Mouse (Mus musculus) MEL (cell line): ENCODE data around the gene Ccng2. TPM values are rescaled to one million over a fixed set of nuclear protein-coding genes. Genes with fewer than 3 reads are reported as not detected.

ENCODE experiments used
- DNase-seq: peaks from one replicate; pipeline ENCODE4 v3.0.0; 2011; ENCODE audit warnings: low read depth, low spot score
- H3K27ac ChIP-seq: 2 replicates; pipeline ENCODE4 v1.5.1; 2012; ENCODE audit warnings: low read depth, mild to moderate bottlenecking, control low read depth, low read length, moderate library complexity; ENCODE audit not compliant: control insufficient read depth
- H3K27me3 ChIP-seq, 2 experiments: fragments of 150-350 bp in 1 of 2; sonication (generic) in 1 of 2; 2 replicates each; pipeline ENCODE4 v1.6.1; 2012; ENCODE audit warnings: low read length in 2 of 2, mild to moderate bottlenecking in 2 of 2, improper control_type of control experiment in 1 of 2, moderate library complexity in 1 of 2; ENCODE audit not compliant: insufficient read depth in 2 of 2, control insufficient read depth in 1 of 2
- H3K36me3 ChIP-seq, 2 experiments: 2 replicates each; pipeline ENCODE4 v1.6.1; 2012 to 2014; ENCODE audit warnings: low read length in 2 of 2, improper control_type of control experiment in 1 of 2, inconsistent platforms in 1 of 2, mild to moderate bottlenecking in 1 of 2; ENCODE audit not compliant: insufficient read depth in 2 of 2, control insufficient read depth in 1 of 2
- H3K4me1 ChIP-seq, 2 experiments: fragments of 150-350 bp in 1 of 2; sonication (generic) in 1 of 2; 2 replicates each; pipeline ENCODE4 v1.6.1; 2012; ENCODE audit warnings: low read length in 2 of 2, improper control_type of control experiment in 1 of 2, mild to moderate bottlenecking in 1 of 2; ENCODE audit not compliant: insufficient read depth in 2 of 2, control insufficient read depth in 1 of 2
- H3K4me3 ChIP-seq, 2 experiments: fragments of 150-350 bp in 1 of 2; sonication (generic) in 1 of 2; 2 replicates each; pipeline ENCODE4 v1.5.1; 2012; ENCODE audit warnings: low read depth in 2 of 2, low read length in 2 of 2, mild to moderate bottlenecking in 2 of 2, moderate library complexity in 2 of 2, control low read depth in 1 of 2, improper control_type of control experiment in 1 of 2; ENCODE audit not compliant: control insufficient read depth in 1 of 2, insufficient read depth in 1 of 2
- H3K79me2 ChIP-seq: 2 replicates; pipeline ENCODE4 v1.6.1; 2012; ENCODE audit warnings: mild to moderate bottlenecking, low read length, moderate library complexity; ENCODE audit not compliant: control insufficient read depth, poor library complexity, insufficient read depth
- H3K9ac ChIP-seq: 2 replicates; pipeline ENCODE4 v1.6.1; 2012; ENCODE audit warnings: low read depth, mild to moderate bottlenecking, control low read depth, low read length, moderate library complexity; ENCODE audit not compliant: control insufficient read depth, poor library complexity, severe bottlenecking
- H3K9me3 ChIP-seq: fragments of 150-350 bp; sonication (generic); replicated peaks from 2 replicates; pipeline ENCODE4 v1.6.1; 2012; ENCODE audit warnings: mild to moderate bottlenecking, low read length, improper control_type of control experiment, moderate library complexity; ENCODE audit not compliant: insufficient read depth
- BHLHE40 ChIP-seq: IDR thresholded peaks from 2 replicates; pipeline ENCODE4 v1.6.1; 2012; ENCODE audit warnings: low read depth, mild to moderate bottlenecking, inconsistent platforms, low read length, improper control_type of control experiment, borderline replicate concordance
- CHD1 ChIP-seq: IDR thresholded peaks from 2 replicates; pipeline ENCODE4 v1.6.1; 2012; ENCODE audit warnings: low read depth, mild to moderate bottlenecking, inconsistent platforms, low read length, improper control_type of control experiment
- CHD2 ChIP-seq: IDR thresholded peaks from 2 replicates; pipeline ENCODE4 v1.6.1; 2011; ENCODE audit warnings: low read length, improper control_type of control experiment
- CTCF ChIP-seq, 3 experiments: IDR thresholded peaks in 2 of 3; conservative IDR thresholded peaks in 1 of 3; 2 replicates each; pipeline ENCODE4 v1.5.1; 2011 to 2012; ENCODE audit warnings: low read length in 3 of 3, low read depth in 2 of 3, mild to moderate bottlenecking in 2 of 3, improper control_type of control experiment in 1 of 3, inconsistent platforms in 1 of 3, mixed read lengths in 1 of 3, moderate library complexity in 1 of 3; ENCODE audit not compliant: control insufficient read depth in 1 of 3, insufficient read depth in 1 of 3, poor library complexity in 1 of 3, severe bottlenecking in 1 of 3
- E2F4 ChIP-seq: IDR thresholded peaks from 2 replicates; pipeline ENCODE4 v1.6.1; 2011; ENCODE audit warnings: low read depth, low read length, improper control_type of control experiment, borderline replicate concordance
- ELF1 ChIP-seq: IDR thresholded peaks from 2 replicates; pipeline ENCODE4 v1.6.1; 2014; ENCODE audit warnings: low read depth, mild to moderate bottlenecking, inconsistent platforms, low read length, improper control_type of control experiment, moderate library complexity
- EP300 ChIP-seq, 2 experiments: IDR thresholded peaks; 2 replicates each; pipeline ENCODE4 v1.6.1; 2011; ENCODE audit warnings: improper control_type of control experiment in 2 of 2, low read length in 2 of 2, low read depth in 1 of 2, mild to moderate bottlenecking in 1 of 2
- ETS1 ChIP-seq: IDR thresholded peaks from 2 replicates; pipeline ENCODE4 v1.6.1; 2012; ENCODE audit warnings: low read depth, mild to moderate bottlenecking, inconsistent platforms, low read length, improper control_type of control experiment, moderate library complexity
- GABPA ChIP-seq: IDR thresholded peaks from 2 replicates; pipeline ENCODE4 v1.6.1; 2012; ENCODE audit warnings: low read depth, mild to moderate bottlenecking, inconsistent platforms, low read length, improper control_type of control experiment, moderate library complexity
- GATA1 ChIP-seq: IDR thresholded peaks from 2 replicates; pipeline ENCODE4 v1.6.1; 2011; ENCODE audit warnings: low read depth, low read length, improper control_type of control experiment
- HCFC1 ChIP-seq: IDR thresholded peaks from 2 replicates; pipeline ENCODE4 v1.6.1; 2012; ENCODE audit warnings: low read depth, mild to moderate bottlenecking, inconsistent platforms, low read length, improper control_type of control experiment, moderate library complexity
- JUND ChIP-seq: IDR thresholded peaks from 2 replicates; pipeline ENCODE4 v1.6.1; 2011; ENCODE audit warnings: low read depth, mild to moderate bottlenecking, improper control_type of control experiment, low read length
- KAT2A ChIP-seq: conservative IDR thresholded peaks from 2 replicates; pipeline ENCODE4 v1.6.1; 2012; ENCODE audit warnings: low read depth, low read length, improper control_type of control experiment, inconsistent platforms
- MAFK ChIP-seq: IDR thresholded peaks from 2 replicates; pipeline ENCODE4 v1.6.1; 2011; ENCODE audit warnings: low read depth, mild to moderate bottlenecking, low read length, improper control_type of control experiment, borderline replicate concordance
- MAX ChIP-seq: IDR thresholded peaks from 2 replicates; pipeline ENCODE4 v1.6.1; 2011; ENCODE audit warnings: low read length, improper control_type of control experiment
- MAZ ChIP-seq: IDR thresholded peaks from 2 replicates; pipeline ENCODE4 v1.6.1; 2012; ENCODE audit warnings: low read depth, mild to moderate bottlenecking, inconsistent platforms, low read length, improper control_type of control experiment
- MEF2A ChIP-seq: IDR thresholded peaks from 2 replicates; pipeline ENCODE4 v1.6.1; 2014; ENCODE audit warnings: low read depth, mild to moderate bottlenecking, inconsistent platforms, low read length, improper control_type of control experiment; ENCODE audit not compliant: poor library complexity, insufficient replicate concordance, severe bottlenecking; ENCODE audit errors: extremely low read depth
- MXI1 ChIP-seq: IDR thresholded peaks from 2 replicates; pipeline ENCODE4 v1.6.1; 2011; ENCODE audit warnings: mild to moderate bottlenecking, low read depth, low read length, improper control_type of control experiment
- MYB ChIP-seq: IDR thresholded peaks from 2 replicates; pipeline ENCODE4 v1.6.1; 2011; ENCODE audit warnings: mild to moderate bottlenecking, low read depth, low read length, improper control_type of control experiment
- MYC ChIP-seq: IDR thresholded peaks from 2 replicates; pipeline ENCODE4 v1.6.1; 2011; ENCODE audit warnings: low read depth, mild to moderate bottlenecking, low read length, improper control_type of control experiment, moderate library complexity
- NELFE ChIP-seq: IDR thresholded peaks from 2 replicates; pipeline ENCODE4 v1.6.1; 2011; ENCODE audit warnings: low read depth, low read length, improper control_type of control experiment
- NRF1 ChIP-seq: IDR thresholded peaks from 2 replicates; pipeline ENCODE4 v1.6.1; 2014; ENCODE audit warnings: low read depth, mild to moderate bottlenecking, inconsistent platforms, low read length, improper control_type of control experiment, moderate library complexity; ENCODE audit not compliant: poor library complexity, insufficient read depth, severe bottlenecking
- POLR2A ChIP-seq, 2 experiments: IDR thresholded peaks; 2 replicates each; pipeline ENCODE4 v1.6.1; 2011 to 2012; ENCODE audit warnings: low read length in 2 of 2, mild to moderate bottlenecking in 2 of 2, control low read depth in 1 of 2, improper control_type of control experiment in 1 of 2, low read depth in 1 of 2, moderate library complexity in 1 of 2; ENCODE audit not compliant: control insufficient read depth in 1 of 2, insufficient read depth in 1 of 2, poor library complexity in 1 of 2
- POLR2AphosphoS5 ChIP-seq: IDR thresholded peaks from 2 replicates; pipeline ENCODE4 v1.6.1; 2012; ENCODE audit warnings: low read depth, borderline replicate concordance, mild to moderate bottlenecking, inconsistent platforms, low read length, moderate library complexity, mixed read lengths
- RAD21 ChIP-seq: IDR thresholded peaks from 2 replicates; pipeline ENCODE4 v1.6.1; 2011; ENCODE audit warnings: mild to moderate bottlenecking, low read depth, low read length, improper control_type of control experiment
- RCOR1 ChIP-seq: IDR thresholded peaks from 2 replicates; pipeline ENCODE4 v1.6.1; 2012; ENCODE audit warnings: low read depth, mild to moderate bottlenecking, inconsistent platforms, low read length, improper control_type of control experiment
- SIN3A ChIP-seq: IDR thresholded peaks from 2 replicates; pipeline ENCODE4 v1.6.1; 2012; ENCODE audit warnings: low read length, improper control_type of control experiment, inconsistent platforms
- SMC3 ChIP-seq: IDR thresholded peaks from 2 replicates; pipeline ENCODE4 v1.6.1; 2011; ENCODE audit warnings: low read depth, low read length, improper control_type of control experiment
- TAL1 ChIP-seq: IDR thresholded peaks from 2 replicates; pipeline ENCODE4 v1.6.1; 2012; ENCODE audit warnings: mild to moderate bottlenecking, inconsistent platforms, low read length, moderate library complexity, mixed read lengths
- TBP ChIP-seq: IDR thresholded peaks from 2 replicates; pipeline ENCODE4 v1.8.0; 2011; ENCODE audit warnings: low read depth, low read length, improper control_type of control experiment
- TCF12 ChIP-seq: IDR thresholded peaks from 2 replicates; pipeline ENCODE4 v1.6.1; 2014; ENCODE audit warnings: low read depth, mild to moderate bottlenecking, inconsistent platforms, low read length, improper control_type of control experiment, moderate library complexity
- UBTF ChIP-seq: IDR thresholded peaks from 2 replicates; pipeline ENCODE4 v1.6.1; 2012; ENCODE audit warnings: low read depth, mild to moderate bottlenecking, inconsistent platforms, low read length, improper control_type of control experiment, moderate library complexity, borderline replicate concordance; ENCODE audit not compliant: insufficient read depth
- USF1 ChIP-seq: IDR thresholded peaks from 2 replicates; pipeline ENCODE4 v1.6.1; 2014; ENCODE audit warnings: low read depth, mild to moderate bottlenecking, inconsistent platforms, low read length, improper control_type of control experiment, moderate library complexity
- USF2 ChIP-seq, 2 experiments: IDR thresholded peaks; 2 replicates each; pipeline ENCODE4 v1.6.1; 2011 to 2012; ENCODE audit warnings: improper control_type of control experiment in 2 of 2, low read length in 2 of 2, borderline replicate concordance in 1 of 2, inconsistent platforms in 1 of 2, low read depth in 1 of 2, mild to moderate bottlenecking in 1 of 2; ENCODE audit not compliant: insufficient read depth in 1 of 2
- ZC3H11A ChIP-seq: IDR thresholded peaks from 2 replicates; pipeline ENCODE4 v1.6.1; 2012; ENCODE audit warnings: low read depth, mild to moderate bottlenecking, inconsistent platforms, low read length, improper control_type of control experiment
- ZKSCAN1 ChIP-seq: IDR thresholded peaks from 2 replicates; pipeline ENCODE4 v1.6.1; 2012; ENCODE audit warnings: low read depth, mild to moderate bottlenecking, inconsistent platforms, low read length, improper control_type of control experiment, moderate library complexity
- ZMIZ1 ChIP-seq: IDR thresholded peaks from 2 replicates; pipeline ENCODE4 v1.6.1; 2012; ENCODE audit warnings: low read depth, mild to moderate bottlenecking, inconsistent platforms, low read length, improper control_type of control experiment, moderate library complexity
- ZNF384 ChIP-seq: IDR thresholded peaks from 2 replicates; pipeline ENCODE4 v1.6.1; 2012; ENCODE audit warnings: low read depth, mild to moderate bottlenecking, inconsistent platforms, low read length, improper control_type of control experiment
- polyA plus RNA-seq, 2 experiments: library from polyadenylated mRNA; stranded (reverse) in 1 of 2; unstranded in 1 of 2; fragments of >175 nt in 1 of 2; fragments of >200 nt in 1 of 2; gene quantifications; 2 replicates each; pipeline versions ENCODE4 v1.2.1 to v1.2.4; 2012; ENCODE audit warnings: low replicate concordance in 2 of 2, low read depth in 1 of 2; ENCODE audit not compliant: insufficient read length in 2 of 2, insufficient read depth in 1 of 2, missing spikeins in 1 of 2
- total RNA-seq: library from RNA; depleted of rRNA; stranded (reverse); fragments of 300-350 nt; gene quantifications from 2 replicates; pipeline ENCODE4 v1.2.3, GENCODE M21; 2012

Ccng2 gene
- total and polyA plus RNA-seq, 3 experiments: 1.0 to 3.7 TPM; not detected in 1

GRCm38 (mm10) chr5:93227157-93227556 lies 39.9 kb upstream of the Ccng2 start:
- H3K4me3 ChIP-seq: no peak overlapping the region
- H3K27ac ChIP-seq: no peak overlapping the region
- peaks cover 0 to 4% of the 10 kb centered on the region in 2 experiments for H3K4me1 ChIP-seq
- peaks cover 0 to 6% of the 10 kb centered on the region in 2 experiments; a peak in 2 of 4 replicates for H3K36me3 ChIP-seq
- H3K9ac ChIP-seq: no peak overlapping the region
- peak; percentile 34 for DNase-seq
- no peaks in the 10 kb centered on the region for H3K79me2 ChIP-seq
- H3K9me3 ChIP-seq: no peaks in the 10 kb centered on the region
- no peaks in the 10 kb centered on the region for H3K27me3 ChIP-seq
- TF ChIP-seq CHD1 (no peak), JUND (no peak), CTCF (IDR thresholded peaks at IDR 0.05 in 2 of 3, conservative IDR thresholded peaks at IDR 0.05 in 1 of 3; ENCODE audit: control insufficient read depth in 1 of 3, insufficient read depth in 1 of 3, low read depth in 2 of 3, low read length in 3 of 3, poor library complexity in 1 of 3, severe bottlenecking in 1 of 3) (no peak), HCFC1 (no peak), USF2 (IDR thresholded peaks at IDR 0.05; ENCODE audit: borderline replicate concordance in 1 of 2, insufficient read depth in 1 of 2, low read depth in 1 of 2, low read length in 2 of 2) (no peak), POLR2A (IDR thresholded peaks at IDR 0.05; ENCODE audit: control insufficient read depth in 1 of 2, insufficient read depth in 1 of 2, low read depth in 1 of 2, low read length in 2 of 2, poor library complexity in 1 of 2) (no peak), MEF2A (no peak), GABPA (no peak), GATA1 (peak; percentile 58), MAZ (no peak), CHD2 (no peak), TCF12 (0 out of 2 replicates have a peak, but pooled peaks have one; percentile 18), ZKSCAN1 (no peak), RCOR1 (peak; percentile 34; the same call in 1 of the 2 replicates), MXI1 (0 out of 2 replicates have a peak, but pooled peaks have one; percentile 20), E2F4 (no peak), ELF1 (no peak), MAFK (no peak), TBP (no peak), POLR2AphosphoS5 (no peak), NRF1 (no peak), EP300 (IDR thresholded peaks at IDR 0.05; ENCODE audit: low read depth in 1 of 2, low read length in 2 of 2) (0 out of 4 replicates have a peak, but pooled peaks of 1 of the 2 experiments have one; percentile 25), MAX (no peak), MYC (no peak), SIN3A (peak; percentile 37; the same call in 1 of the 2 replicates), ZC3H11A (no peak), TAL1 (no peak), SMC3 (no peak), USF1 (no peak), ZMIZ1 (no peak), NELFE (no peak), MYB (no peak), RAD21 (no peak), BHLHE40 (no peak), ZNF384 (no peak), ETS1 (0 out of 2 replicates have a peak, but pooled peaks have one; percentile 9), KAT2A (no peak), UBTF (no peak)
